Mouse (Mus musculus): ENCODE results near the gene Peli2.

The Peli2 gene

DNA sequence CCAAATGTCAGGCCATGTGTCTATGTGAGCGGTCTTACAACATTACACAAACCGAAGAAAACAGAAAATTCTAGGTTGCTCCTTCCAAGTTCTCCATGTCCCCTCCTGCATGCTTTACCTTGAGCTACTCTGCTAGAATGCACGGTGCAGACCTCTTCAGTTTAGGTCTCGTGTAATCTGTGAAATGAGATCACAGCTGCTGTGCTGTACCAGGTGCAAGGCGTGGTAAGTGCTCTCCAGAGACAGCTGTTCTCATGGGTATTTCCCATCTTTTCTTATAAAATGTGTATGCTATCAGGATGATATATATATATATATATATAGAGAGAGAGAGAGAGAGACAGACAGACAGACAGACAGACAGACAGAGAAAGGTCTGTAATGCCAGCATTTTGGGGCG lies 146.1 kb downstream of the Peli2 start:
- DNase-seq (ENCODE audit: inconsistent age in 2 of 2, low spot score in 1 of 2): no peak

GRCm38 (mm10) chr14:48278291-48278690 lies 157.7 kb downstream of the Peli2 start:
- peak; percentile 39 to 85 for DNase-seq (ENCODE audit: inconsistent age in 2 of 2, low spot score in 1 of 2)

GRCm38 (mm10) chr14:48286949-48287348 lies 166.3 kb downstream of the Peli2 start:
- DNase-seq (ENCODE audit: inconsistent age in 2 of 2, low spot score in 1 of 2): no peak

DNA sequence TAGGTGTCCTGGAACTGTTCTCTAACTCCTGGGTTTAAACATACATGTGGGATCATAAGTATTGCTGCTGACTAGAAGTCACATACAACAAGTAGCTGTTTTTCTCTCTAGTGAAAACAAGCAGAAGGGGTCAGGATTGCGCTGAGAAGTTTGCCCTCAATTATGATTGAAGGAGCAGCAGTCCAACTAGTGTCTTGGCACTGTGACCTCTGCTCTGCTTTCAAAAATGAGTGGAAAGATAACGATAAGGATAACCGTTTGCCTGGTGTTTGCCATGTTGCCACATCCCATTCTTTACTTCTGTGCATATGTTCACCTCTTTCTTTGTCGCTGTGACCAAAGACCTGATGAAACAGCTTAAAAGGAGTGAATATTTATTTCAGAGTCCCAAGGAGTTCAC lies 167.0 kb downstream of the Peli2 start:
- no peak for DNase-seq (ENCODE audit: inconsistent age in 2 of 2, low spot score in 1 of 2)

- peak; percentile 39 to 68 for DNase-seq (ENCODE audit: inconsistent age in 2 of 2, low spot score in 1 of 2)
These were observed 168.0 kb downstream of the Peli2 start for GRCm38 (mm10) chr14:48288600-48288999.

DNA sequence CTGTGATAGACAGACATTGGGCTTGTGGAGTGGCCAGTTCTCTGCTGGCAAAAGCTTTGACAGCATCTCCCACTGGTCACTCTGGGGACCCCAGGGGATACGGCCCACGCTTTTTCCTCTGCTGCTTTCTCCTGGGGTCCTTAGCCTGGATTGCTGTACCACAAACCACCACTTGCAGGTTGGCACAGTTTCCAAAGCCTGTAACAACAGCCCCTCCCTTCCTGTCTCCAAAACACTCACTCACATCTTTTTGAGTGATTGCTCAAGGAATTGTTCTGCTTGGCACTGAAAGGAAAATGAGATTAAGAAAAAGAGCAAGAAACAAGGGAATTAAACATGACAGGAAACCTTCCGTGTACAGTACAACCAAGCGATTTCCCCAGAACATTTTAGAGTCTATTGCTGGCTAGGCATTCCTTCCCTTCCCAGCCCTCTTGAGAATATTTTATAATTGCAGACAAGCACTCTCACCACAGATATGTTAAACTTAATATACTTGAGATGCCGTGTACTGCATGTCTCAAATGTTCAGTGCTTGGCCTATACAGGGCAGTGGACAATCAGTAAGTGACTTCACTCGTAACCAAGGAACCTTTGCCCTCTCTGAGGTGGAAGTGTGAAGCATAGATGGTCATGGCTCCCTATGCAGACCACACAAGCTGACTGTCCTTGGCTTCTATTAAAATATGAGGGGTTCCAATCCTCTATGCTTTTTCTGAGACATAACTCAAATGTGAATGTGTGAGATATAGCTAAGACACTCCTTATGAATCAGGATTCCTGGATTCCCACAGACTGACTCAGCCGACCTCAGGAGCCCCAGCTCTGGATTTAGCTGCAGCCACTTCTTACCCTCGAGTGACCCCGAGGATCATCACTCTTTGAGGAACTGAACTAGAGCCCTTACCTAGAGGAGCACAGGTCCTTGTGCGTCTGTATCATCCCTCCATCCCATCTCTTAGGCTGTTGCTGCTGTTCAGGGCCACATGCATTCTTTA lies 169.3 kb downstream of the Peli2 start:
- peak in 1 of 2 experiments; percentile 43 for DNase-seq (ENCODE audit: inconsistent age in 2 of 2, low spot score in 1 of 2)

GRCm38 (mm10) chr14:48293498-48293897 lies 172.9 kb downstream of the Peli2 start:
- DNase-seq (ENCODE audit: inconsistent age in 2 of 2, low spot score in 1 of 2): no peak

DNA sequence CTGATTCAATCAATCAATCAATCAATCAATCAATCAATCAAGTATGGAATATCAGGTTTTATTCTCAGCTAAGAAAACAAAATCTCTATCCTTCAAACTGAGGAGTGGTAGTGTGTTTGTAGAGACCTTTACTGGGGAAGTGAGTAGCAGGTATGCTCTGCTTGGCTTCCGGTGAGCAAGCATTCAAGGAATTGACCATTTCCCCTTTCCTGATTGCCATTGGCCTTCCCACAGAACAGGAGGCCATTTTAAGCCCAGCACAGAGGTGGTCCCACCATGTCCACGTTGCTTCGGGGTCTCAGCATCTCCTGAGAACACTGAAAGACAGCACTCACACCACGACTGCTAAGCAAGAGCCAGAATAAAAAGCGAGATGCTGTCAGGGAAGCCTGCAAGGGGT lies 174.8 kb downstream of the Peli2 start:
- no peak for DNase-seq (ENCODE audit: inconsistent age in 2 of 2, low spot score in 1 of 2)

- no peak for DNase-seq (ENCODE audit: inconsistent age in 2 of 2, low spot score in 1 of 2)
These were observed 175.2 kb downstream of the Peli2 start for GRCm38 (mm10) chr14:48295815-48296271.

DNA sequence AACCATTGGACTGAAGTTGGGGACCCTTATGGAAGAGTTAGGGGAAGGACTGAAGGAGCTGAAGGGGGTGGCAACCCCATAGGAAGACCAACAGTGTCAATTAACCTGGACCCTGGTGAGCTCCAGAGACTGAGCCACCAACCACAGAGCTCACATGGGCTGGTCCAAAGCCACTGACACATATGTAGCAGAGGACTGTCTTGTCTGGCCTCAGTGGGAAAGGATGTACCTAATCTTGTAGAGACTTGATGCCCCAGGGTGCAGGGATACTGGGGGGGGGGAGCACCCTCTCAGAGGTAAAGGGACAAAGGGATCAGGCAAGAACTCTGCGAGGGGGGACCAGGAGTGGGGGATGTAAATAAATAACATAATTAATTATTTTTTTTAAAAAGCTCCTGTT lies 176.2 kb downstream of the Peli2 start:
- DNase-seq (ENCODE audit: inconsistent age in 2 of 2, low spot score in 1 of 2): no peak

DNA sequence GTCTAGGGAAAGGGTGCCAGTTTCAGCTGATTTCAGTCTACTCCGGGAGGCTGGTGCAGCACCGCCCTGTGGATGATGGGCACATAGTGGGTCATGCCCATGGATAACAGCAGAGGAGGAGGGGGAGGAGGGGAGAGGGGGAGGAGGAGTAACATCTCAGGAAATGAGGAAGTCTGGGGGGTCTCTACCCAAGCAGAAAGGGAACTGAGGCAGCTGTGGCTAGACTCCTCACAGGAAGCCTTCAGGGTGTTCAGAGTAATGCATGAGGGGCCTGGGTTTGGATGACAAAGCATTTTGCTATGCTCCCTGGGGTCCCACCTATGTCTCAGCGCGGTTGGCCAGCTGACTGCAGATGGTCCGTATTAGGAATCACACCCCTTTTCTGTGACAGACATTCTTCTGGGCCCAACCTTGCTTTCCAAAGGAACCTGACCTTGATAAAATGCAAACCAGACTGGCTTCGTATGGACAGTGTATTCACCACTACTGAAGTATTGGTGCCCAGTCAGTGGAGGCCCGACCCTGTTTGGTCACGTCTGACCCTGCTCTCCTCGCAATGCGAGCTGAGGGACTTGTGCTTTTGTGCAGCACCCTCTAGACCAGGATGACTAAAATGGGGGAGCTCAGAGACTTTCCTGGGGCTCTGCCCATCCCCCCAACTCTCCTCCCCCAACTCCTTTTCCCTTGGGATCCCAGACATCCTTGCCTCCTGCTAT lies 182.0 kb downstream of the Peli2 start:
- no peak for DNase-seq (ENCODE audit: inconsistent age in 2 of 2, low spot score in 1 of 2)

DNA sequence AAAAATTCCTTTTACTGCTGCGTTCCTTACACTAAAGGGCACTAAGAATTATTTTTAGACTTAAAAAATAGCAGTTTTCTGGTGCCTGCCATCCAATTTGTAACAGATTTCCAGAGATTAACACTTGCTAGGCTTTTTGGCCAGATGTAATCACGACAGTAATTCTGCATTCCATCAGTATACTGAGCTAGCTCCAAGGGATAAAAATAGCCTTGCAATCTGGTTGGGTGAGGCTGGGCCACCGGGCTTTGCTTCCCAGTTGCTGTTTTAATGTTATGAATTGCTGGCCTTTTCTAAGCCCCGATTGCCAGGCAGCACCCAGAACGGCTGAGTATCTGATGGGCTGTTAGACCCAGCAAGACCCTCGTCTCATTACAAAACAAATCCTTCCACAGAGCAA lies 182.6 kb downstream of the Peli2 start:
- DNase-seq (ENCODE audit: inconsistent age in 2 of 2, low spot score in 1 of 2): no peak

- no peak for DNase-seq (ENCODE audit: inconsistent age in 2 of 2, low spot score in 1 of 2)
These were observed 183.2 kb downstream of the Peli2 start for GRCm38 (mm10) chr14:48303841-48304240.

GRCm38 (mm10) chr14:48313234-48313633 lies 192.6 kb downstream of the Peli2 start:
- DNase-seq (ENCODE audit: inconsistent age in 2 of 2, low spot score in 1 of 2): no peak

GRCm38 (mm10) chr14:48316396-48316795 lies 195.8 kb downstream of the Peli2 start:
- DNase-seq (ENCODE audit: inconsistent age in 2 of 2, low spot score in 1 of 2): no peak

GRCm38 (mm10) chr14:48323771-48324459 lies 203.3 kb downstream of the Peli2 start:
- DNase-seq (ENCODE audit: inconsistent age in 2 of 2, low spot score in 1 of 2): no peak

DNA sequence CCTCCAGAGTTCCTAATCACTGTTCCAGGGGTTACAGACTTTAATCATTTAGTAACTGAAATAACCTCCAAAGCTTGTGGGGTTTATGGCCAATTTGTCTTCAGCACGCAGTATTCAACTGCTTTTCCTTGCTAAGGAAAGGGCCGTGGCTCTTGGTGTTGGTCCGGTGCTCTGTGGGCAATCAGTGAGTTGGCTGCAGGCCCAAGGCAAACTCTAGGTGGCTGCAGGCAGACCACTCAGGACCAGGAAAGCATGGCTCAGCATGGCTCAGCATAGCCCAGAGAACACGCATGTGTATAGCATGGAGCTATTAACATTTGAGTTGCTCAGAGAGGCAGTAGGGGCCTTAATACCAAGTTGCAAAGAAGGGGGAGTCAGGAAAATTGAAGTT lies 203.8 kb downstream of the Peli2 start:
- DNase-seq (ENCODE audit: inconsistent age in 2 of 2, low spot score in 1 of 2): no peak

DNA sequence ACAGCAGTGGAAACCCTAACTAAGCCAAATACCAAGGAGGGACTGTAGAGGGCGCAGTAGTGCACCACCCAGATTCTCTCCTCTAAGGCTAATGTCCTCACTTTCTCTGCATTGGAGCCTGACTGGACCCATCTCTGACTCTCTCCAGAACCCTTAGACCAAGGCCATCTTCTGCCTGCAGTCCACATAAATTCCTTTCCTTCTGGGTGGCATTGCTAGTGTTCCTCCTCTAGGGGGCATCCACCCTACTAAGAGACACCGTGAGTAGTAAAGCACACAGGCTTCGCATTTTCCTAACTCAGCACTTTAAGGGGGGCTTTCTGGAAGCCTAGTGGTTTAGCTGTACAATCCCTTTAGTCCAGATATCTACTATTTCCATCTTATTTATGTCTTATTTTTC lies 207.1 kb downstream of the Peli2 start:
- DNase-seq (ENCODE audit: inconsistent age in 2 of 2, low spot score in 1 of 2): peak in 1 of 2 experiments; percentile 55

DNA sequence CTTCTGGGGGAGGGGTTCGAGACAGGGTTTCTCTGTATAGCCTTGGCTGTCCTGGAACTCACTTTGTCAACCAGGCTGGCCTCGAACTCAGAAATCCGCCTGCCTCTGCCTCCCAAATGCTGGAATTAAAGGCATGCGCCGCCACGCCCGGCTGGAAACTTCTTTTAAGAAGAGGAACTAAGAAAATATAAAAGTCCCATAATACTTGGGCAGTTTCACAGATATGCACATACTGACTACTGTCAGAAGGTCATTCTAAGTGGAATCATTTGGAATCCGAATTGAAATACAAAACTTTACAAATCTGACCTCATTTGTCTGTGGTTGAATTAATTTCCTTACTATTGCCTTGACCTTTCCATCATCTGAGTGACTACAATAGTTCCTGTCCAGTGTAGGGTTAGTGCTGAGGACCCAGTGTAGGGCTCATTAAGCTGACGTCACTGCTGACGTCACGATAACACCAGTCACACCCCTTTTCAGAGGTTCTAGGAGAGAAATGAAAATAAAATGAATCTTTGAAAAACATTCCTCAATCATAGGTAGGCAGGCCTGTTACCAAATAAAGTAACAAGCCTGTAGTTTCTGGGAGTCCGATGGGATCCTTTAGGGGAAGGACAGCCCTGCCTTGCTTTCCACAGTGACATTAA lies 209.2 kb downstream of the Peli2 start:
- peak; percentile 52 to 79 for DNase-seq (ENCODE audit: inconsistent age in 2 of 2, low spot score in 1 of 2)
